Mouse (Mus musculus) adipocyte (in vitro differentiated cells): ENCODE data around the gene Chmp3.

Source experiments
- DNase-seq: peaks from one replicate; pipeline ENCODE4 v3.0.0-alpha.2; 2016; ENCODE audit warnings: low spot score

Chmp3 gene

DNA sequence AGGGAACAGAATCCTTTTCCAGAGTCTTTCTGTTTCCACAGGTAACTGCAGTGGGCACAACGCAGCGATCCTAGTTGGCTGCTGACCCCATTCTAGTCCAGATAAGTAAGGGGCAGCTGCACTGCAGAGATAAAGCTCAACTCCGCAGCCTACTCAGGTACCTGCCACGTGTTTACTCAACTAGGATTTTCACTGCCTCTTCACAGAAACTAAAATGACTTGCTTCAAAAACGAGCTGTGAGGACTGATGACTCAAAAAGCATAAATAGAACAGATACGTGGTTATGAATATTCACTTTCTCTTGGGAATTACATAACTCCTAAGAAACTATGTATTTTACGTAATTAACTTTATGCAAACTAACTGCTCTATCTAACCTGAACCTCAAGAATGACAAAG is 66.4 kb downstream of the Chmp3 start:
- DNase-seq: no peak

DNA sequence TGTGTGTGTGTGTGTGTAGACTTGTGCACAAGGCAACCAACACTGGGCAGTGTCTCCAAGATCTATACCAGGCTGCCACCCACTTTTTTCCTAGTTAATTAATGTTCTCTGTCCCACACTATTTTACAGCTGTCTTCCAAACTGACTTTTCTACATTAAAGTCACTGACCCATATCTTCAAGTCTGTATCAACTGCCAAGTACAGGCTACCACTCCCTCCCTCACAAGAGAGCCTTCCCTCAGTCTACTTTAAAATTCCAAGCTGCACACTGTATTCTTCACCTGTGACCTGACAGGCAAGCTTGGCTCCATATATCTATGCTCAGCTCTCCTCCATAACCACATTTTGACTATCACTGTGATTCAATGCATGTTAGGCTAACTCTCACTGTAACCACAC is 69.6 kb downstream of the Chmp3 start:
- DNase-seq: no peak

DNA sequence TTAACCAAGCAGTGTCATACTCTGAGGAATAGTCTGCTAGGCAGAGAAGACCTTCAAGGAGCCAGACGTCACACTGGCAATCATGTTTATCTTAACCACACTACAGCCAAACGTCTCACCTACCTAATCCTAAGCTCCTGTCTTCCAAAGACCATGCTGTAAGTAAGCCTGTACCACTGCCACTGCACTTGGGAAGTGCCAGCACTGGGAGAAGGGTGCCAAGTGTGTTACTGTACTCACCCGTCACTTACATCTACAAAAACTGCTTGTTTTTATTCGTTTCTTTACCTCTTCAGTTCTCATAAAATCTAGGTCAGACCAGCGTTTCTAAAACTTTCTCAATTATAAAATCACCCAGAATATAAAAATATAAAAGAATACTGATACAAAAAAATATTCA is 73.4 kb downstream of the Chmp3 start:
- peak; percentile 85 for DNase-seq

DNA sequence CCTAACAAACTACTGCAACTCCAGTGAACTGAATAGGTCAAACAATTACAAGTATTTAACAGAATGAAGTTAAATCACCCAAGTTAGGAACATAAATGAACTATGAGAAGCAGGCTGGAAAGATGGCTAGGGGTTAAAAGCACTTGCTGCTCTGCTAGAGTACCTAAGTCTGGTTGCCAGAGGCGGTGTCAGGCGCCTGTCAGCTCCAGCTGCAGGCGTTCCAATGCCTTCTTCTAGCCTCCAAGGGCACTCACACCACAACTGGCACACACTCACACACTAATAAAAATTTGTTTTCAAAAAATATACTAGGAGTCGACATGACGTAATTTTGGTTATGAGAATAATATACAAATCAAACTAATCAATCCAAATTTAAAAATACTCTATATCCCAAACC is 78.0 kb downstream of the Chmp3 start:
- peak; percentile 42 for DNase-seq

DNA sequence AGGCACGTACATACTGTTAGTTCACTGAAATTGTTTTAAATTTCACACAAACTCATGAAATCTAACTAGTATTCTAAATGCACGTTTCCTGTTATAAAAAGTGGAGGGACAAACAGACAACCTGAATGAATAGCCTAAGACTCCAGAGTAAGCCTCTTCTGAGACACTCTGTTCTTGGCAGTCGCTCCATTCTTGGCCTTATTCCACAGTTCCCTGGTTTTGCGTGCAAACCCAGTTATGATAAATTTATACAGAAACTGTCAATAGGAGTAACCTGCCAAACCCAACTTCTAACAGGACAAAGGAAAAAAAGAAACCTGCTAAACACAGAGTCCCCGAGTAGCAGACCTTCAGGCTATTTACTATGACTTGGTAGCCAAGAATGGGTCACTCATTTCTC is 78.4 kb downstream of the Chmp3 start:
- peak; percentile 89 for DNase-seq

DNA sequence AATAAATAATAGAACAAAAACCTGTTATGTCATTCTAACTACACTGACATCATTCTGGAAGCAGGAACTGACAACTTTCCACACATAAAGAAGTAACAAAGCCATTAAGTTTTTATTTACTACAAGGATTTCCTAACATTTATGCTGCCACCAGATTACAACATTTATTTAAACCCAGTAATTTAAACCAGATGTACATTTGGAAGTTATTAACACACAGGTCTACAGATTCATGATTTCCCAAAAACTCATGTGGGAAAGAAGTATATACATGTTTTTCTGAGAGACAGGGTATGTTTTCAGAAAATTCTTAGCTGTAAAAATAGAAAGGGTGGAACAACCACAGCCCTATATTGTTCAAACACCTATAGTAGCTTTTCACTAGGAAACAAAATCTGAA is 81.1 kb downstream of the Chmp3 start:
- peak; percentile 43 for DNase-seq

DNA sequence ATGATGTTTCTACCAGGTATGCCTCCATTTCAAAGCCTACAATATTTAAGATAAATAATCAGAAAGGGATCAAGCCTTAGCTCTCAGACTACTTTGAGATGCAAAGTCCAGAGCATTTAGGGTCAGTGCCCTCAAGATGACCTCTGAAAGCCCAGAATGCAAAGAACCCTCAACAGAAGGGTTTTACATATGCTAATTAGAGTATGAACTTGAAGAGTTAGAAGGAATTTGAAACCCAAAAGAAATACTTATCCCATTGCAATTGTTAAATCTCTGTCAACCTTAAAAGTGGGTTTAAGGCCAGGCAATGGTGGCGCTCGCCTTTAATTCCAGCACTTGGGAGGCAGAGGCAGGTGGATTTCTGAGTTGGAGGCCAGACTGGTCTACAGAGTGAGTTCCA is 82.4 kb downstream of the Chmp3 start:
- DNase-seq: no peak

DNA sequence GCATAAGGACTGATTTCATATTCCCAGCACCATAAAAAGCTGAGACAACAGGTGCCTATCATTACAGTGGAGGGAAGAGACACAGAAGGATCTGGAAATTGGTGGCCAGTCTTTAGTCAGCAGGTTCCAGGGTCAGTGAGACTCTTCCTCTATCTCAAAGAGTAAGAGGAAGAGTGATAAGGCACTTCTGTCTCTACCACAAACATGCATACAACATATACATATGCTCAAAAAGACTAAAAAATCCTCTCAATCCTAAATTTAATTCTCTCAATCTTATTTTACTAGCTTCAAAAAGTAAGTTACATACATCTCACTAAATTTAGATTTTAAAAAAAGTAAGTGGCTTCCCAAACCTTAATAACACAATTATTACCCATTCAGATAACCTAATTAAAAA is 83.7 kb downstream of the Chmp3 start:
- DNase-seq: no peak

DNA sequence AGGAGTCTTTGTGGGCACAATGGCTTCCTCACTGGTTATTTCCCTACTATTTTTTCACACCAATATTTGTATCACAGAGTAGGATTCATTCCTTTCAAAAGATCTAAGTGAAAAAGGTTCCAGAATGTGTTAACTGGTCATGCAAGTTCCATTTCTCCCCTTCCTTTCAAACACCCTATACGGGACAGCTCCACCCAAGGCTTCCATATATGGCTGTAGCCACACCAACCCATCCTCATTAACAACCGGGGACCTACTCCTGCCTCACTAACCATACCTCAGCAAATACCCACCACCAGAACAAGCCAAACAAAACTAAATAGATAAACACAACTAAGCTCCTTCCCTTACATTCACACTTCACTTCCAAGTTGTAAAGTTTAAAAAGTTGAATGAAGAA is 87.6 kb downstream of the Chmp3 start:
- DNase-seq: peak; percentile 31

DNA sequence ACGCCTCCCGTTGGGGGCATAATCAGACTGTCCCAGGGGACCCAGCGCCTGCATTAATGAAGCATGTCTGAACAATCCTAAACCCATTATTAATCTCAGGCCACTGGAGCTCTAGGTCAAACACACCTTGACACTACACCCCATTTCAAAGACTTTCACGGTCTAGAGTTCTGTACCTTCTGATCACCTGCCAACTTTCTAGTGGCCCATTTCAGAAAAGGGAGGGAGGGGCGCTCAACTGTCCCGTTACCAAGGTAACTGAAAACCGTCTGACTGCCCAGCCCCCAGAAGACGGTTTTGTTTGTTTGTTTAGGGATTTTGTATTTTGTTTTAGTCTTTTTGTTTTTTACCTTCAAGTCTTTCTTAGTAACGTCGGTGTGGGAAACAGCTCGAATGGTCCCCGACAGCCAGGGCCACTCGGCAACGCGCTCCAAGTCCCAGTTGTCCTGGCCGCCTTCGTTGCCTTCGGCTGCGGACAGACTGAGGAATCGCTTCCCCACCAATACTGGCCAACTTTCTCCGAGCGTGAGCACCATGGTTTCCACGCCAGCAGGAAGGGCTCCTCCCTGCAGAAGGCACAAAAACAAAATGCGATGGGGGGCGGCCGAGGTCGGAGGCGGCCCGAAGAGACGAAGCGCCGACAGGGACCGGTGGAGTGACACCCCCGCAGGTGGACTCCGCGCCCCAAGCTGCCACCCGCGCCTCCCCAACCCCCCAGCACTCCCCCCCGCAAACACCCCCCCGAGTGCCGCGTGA is 88.3 kb downstream of the Chmp3 start:
- DNase-seq: peak; percentile 57
